Mouse (Mus musculus): ENCODE results near the gene Nr1d1. TPM values are rescaled to one million over a fixed set of nuclear protein-coding genes. Genes with fewer than 3 reads are reported as not detected.

Gene Nr1d1
- polyA plus RNA-seq, 1 experiment from 2014 or later, result 2.7 TPM

DNA sequence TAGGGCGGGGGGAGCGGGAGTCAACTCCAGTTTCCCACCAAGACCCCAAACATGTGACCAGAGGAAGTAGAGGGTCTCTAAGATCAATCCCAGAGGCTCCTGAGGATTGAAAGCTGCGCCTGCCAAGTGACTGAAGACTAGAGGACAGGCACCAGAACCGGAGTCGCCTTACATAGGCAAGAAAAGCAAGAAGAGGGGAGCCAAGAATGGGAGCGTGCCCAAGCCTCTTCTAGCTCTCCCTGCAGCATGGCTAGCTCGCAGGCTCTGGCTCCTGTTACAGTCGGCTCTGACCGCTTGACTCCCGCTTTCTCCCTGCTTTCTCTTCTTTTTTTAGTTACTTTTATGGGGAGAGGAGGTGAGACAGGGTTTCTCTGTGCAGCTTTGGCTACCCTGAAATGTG is 10.1 kb upstream of the Nr1d1 start:
- Histone ChIP-seq H3K4me1 (replicated peaks; ENCODE audit: control insufficient read depth, insufficient read depth, low read length) (peaks cover 65% of the 10 kb centered on the region), H3K27ac (ENCODE audit: low read depth, low read length) (peak overlapping the region; percentile 59; the same call in 1 of the 2 replicates), H3K4me2 (peak overlapping the region; percentile 53; the same call in 1 of the 2 replicates), H3K36me3 (ENCODE audit: control insufficient read depth, insufficient read depth, low read length) (no peaks in the 10 kb centered on the region), H3K9ac (ENCODE audit: low read depth, low read length) (no peak overlapping the region), H3K9me3 (ENCODE audit: control insufficient read depth, low read length) (no peaks in the 10 kb centered on the region), H3K27me3 (replicated peaks; ENCODE audit: control insufficient read depth, insufficient read depth, low read length) (no peaks in the 10 kb centered on the region), H3K4me3 (ENCODE audit: low read depth, low read length) (no peak overlapping the region)
- WGBS, result 65% methylated on average over 10 of the region's 10 CpGs
- ATAC-seq (replicated peaks; ENCODE audit: low FRiP score) (no peak), DNase-seq (ENCODE audit: low spot score) (no peak)

DNA sequence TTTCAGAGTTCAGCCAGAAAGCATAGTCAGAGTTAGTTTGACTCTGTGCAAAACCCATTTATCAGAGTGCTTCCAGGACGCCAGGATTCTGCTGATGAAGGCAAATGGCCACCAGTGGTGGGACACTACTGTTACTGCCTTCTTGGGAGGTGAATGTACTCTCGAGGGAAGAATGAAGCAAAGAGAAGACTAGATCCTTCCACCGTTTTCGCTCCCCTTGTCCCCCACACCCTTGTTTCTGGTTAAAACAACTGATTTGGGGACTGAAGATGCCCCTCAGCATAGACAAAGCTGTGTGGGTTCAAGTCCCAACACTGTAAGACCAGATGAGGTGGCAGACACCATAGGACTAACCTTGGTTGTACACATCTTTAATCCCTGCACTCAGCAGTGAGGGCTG is 9.0 kb upstream of the Nr1d1 start:
- no peak overlapping the region for H3K9ac ChIP-seq (ENCODE audit: low read depth, low read length)
- peaks cover 60% of the 10 kb centered on the region for H3K4me1 ChIP-seq (replicated peaks; ENCODE audit: control insufficient read depth, insufficient read depth, low read length)
- DNase-seq (ENCODE audit: low spot score) (no peak), ATAC-seq (replicated peaks; ENCODE audit: low FRiP score) (no peak)
- H3K4me3 ChIP-seq (ENCODE audit: low read depth, low read length), result no peak overlapping the region
- 68% methylated on average over 4 of the region's 4 CpGs for WGBS
- no peaks in the 10 kb centered on the region for H3K36me3 ChIP-seq (ENCODE audit: control insufficient read depth, insufficient read depth, low read length)
- H3K27ac ChIP-seq (ENCODE audit: low read depth, low read length), result no peak overlapping the region; the same call in 1 of the 2 replicates
- H3K27me3 ChIP-seq (replicated peaks; ENCODE audit: control insufficient read depth, insufficient read depth, low read length), result no peaks in the 10 kb centered on the region
- no peaks in the 10 kb centered on the region for H3K9me3 ChIP-seq (ENCODE audit: control insufficient read depth, low read length)
- peak overlapping the region; percentile 84 for H3K4me2 ChIP-seq

DNA sequence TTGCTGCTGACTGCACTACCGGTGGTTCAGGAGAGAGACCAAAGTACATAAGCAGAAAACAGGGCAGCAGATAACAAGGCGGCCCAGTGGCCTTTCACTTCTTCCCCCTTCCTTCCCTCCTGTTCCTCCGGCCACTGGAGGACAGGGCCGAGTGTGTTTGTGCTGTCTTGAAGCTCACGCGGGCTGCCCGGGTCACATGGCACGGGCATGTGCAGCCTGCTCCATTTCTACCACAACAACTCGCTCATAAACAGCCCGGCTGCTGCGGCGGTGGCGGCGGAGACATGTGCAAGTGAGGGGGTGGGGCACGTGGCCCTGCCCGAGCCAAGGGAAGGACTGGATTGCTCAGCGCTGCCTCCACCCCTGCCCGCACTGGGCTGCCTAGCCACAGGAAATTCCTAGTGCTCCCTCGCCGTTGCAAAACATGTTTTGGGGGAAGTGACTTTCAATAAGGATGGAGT is 8.1 kb upstream of the Nr1d1 start:
- WGBS, result 1% methylated on average over 20 of the region's 20 CpGs
- H3K4me3 ChIP-seq (ENCODE audit: low read depth, low read length), result peak overlapping the region; percentile 54

GRCm38 (mm10) chr11:98782651-98783235 is 7.6 kb upstream of the Nr1d1 start:
- 8% methylated on average over 17 of the region's 17 CpGs for WGBS
- H3K4me3 ChIP-seq (ENCODE audit: low read depth, low read length), result peak overlapping the region; percentile 54
- H3K9ac ChIP-seq (ENCODE audit: low read depth, low read length), result peak overlapping the region; percentile 76
- no peak for ATAC-seq (replicated peaks; ENCODE audit: low FRiP score)
- no peaks in the 10 kb centered on the region for H3K9me3 ChIP-seq (ENCODE audit: control insufficient read depth, low read length)
- H3K36me3 ChIP-seq (ENCODE audit: control insufficient read depth, insufficient read depth, low read length), result no peaks in the 10 kb centered on the region
- DNase-seq (ENCODE audit: low spot score), result no peak
- H3K27ac ChIP-seq (ENCODE audit: low read depth, low read length), result peak overlapping the region; percentile 93
- peaks cover 55% of the 10 kb centered on the region for H3K4me1 ChIP-seq (replicated peaks; ENCODE audit: control insufficient read depth, insufficient read depth, low read length)
- H3K27me3 ChIP-seq (replicated peaks; ENCODE audit: control insufficient read depth, insufficient read depth, low read length), result no peaks in the 10 kb centered on the region
- peak overlapping the region; percentile 84 for H3K4me2 ChIP-seq

More for the DNA sequence above, 8.1 kb upstream of the Nr1d1 start:
- Histone ChIP-seq H3K9me3 (ENCODE audit: control insufficient read depth, low read length) (no peaks in the 10 kb centered on the region), H3K9ac (ENCODE audit: low read depth, low read length) (peak overlapping the region; percentile 76), H3K36me3 (ENCODE audit: control insufficient read depth, insufficient read depth, low read length) (no peaks in the 10 kb centered on the region), H3K4me1 (replicated peaks; ENCODE audit: control insufficient read depth, insufficient read depth, low read length) (peaks cover 57% of the 10 kb centered on the region), H3K27ac (ENCODE audit: low read depth, low read length) (peak overlapping the region; percentile 93), H3K27me3 (replicated peaks; ENCODE audit: control insufficient read depth, insufficient read depth, low read length) (no peaks in the 10 kb centered on the region), H3K4me2 (peak overlapping the region; percentile 84)
- peak; percentile 73 for ATAC-seq (replicated peaks; ENCODE audit: low FRiP score)
- peak; percentile 83 for DNase-seq (ENCODE audit: low spot score)

GRCm38 (mm10) chr11:98781851-98782512 is 6.8 kb upstream of the Nr1d1 start:
- Histone ChIP-seq H3K9ac (ENCODE audit: low read depth, low read length) (no peak overlapping the region), H3K9me3 (ENCODE audit: control insufficient read depth, low read length) (no peaks in the 10 kb centered on the region), H3K4me2 (peak overlapping the region; percentile 84), H3K27me3 (replicated peaks; ENCODE audit: control insufficient read depth, insufficient read depth, low read length) (no peaks in the 10 kb centered on the region), H3K36me3 (ENCODE audit: control insufficient read depth, insufficient read depth, low read length) (no peaks in the 10 kb centered on the region), H3K4me3 (ENCODE audit: low read depth, low read length) (no peak overlapping the region), H3K4me1 (replicated peaks; ENCODE audit: control insufficient read depth, insufficient read depth, low read length) (peaks cover 58% of the 10 kb centered on the region), H3K27ac (ENCODE audit: low read depth, low read length) (peak overlapping the region; percentile 93)
- ATAC-seq (replicated peaks; ENCODE audit: low FRiP score) (no peak), DNase-seq (ENCODE audit: low spot score) (no peak)
- WGBS, result 26% methylated on average over 14 of the region's 14 CpGs

GRCm38 (mm10) chr11:98777888-98778287 is 2.8 kb upstream of the Nr1d1 start:
- Histone ChIP-seq H3K27me3 (replicated peaks; ENCODE audit: control insufficient read depth, insufficient read depth, low read length) (no peaks in the 10 kb centered on the region), H3K36me3 (ENCODE audit: control insufficient read depth, insufficient read depth, low read length) (no peaks in the 10 kb centered on the region), H3K9ac (ENCODE audit: low read depth, low read length) (no peak overlapping the region), H3K4me1 (replicated peaks; ENCODE audit: control insufficient read depth, insufficient read depth, low read length) (peaks cover 60% of the 10 kb centered on the region), H3K4me2 (no peak overlapping the region), H3K27ac (ENCODE audit: low read depth, low read length) (peak overlapping the region; percentile 33; the same call in 1 of the 2 replicates), H3K9me3 (ENCODE audit: control insufficient read depth, low read length) (no peaks in the 10 kb centered on the region), H3K4me3 (ENCODE audit: low read depth, low read length) (no peak overlapping the region)
- ATAC-seq (replicated peaks; ENCODE audit: low FRiP score) (no peak), DNase-seq (ENCODE audit: low spot score) (no peak)

- no peak overlapping the region for H3K4me3 ChIP-seq (ENCODE audit: low read depth, low read length)
- no peak for DNase-seq (ENCODE audit: low spot score)
Measured at GRCm38 (mm10) chr11:98776843-98777590, 1.9 kb upstream of the Nr1d1 start.

GRCm38 (mm10) chr11:98776052-98776764 is 1.1 kb upstream of the Nr1d1 start:
- DNase-seq (ENCODE audit: low spot score) (no peak), ATAC-seq (replicated peaks; ENCODE audit: low FRiP score) (no peak)
- Histone ChIP-seq H3K4me3 (ENCODE audit: low read depth, low read length) (peak overlapping the region; percentile 50), H3K27me3 (replicated peaks; ENCODE audit: control insufficient read depth, insufficient read depth, low read length) (no peaks in the 10 kb centered on the region), H3K36me3 (ENCODE audit: control insufficient read depth, insufficient read depth, low read length) (0 out of 2 replicates have a peak, but pooled peaks cover 2% of the 10 kb centered on the region), H3K9ac (ENCODE audit: low read depth, low read length) (peak overlapping the region; percentile 49), H3K27ac (ENCODE audit: low read depth, low read length) (peak overlapping the region; percentile 65), H3K9me3 (ENCODE audit: control insufficient read depth, low read length) (no peaks in the 10 kb centered on the region), H3K4me1 (replicated peaks; ENCODE audit: control insufficient read depth, insufficient read depth, low read length) (peaks cover 58% of the 10 kb centered on the region), H3K4me2 (peak overlapping the region; percentile 81)
- WGBS, result 38% methylated on average over 12 of the region's 12 CpGs

More at GRCm38 (mm10) chr11:98776843-98777590, 1.9 kb upstream of the Nr1d1 start:
- Histone ChIP-seq H3K27me3 (replicated peaks; ENCODE audit: control insufficient read depth, insufficient read depth, low read length) (no peaks in the 10 kb centered on the region), H3K27ac (ENCODE audit: low read depth, low read length) (peak overlapping the region; percentile 65), H3K4me2 (peak overlapping the region; percentile 81), H3K9me3 (ENCODE audit: control insufficient read depth, low read length) (no peaks in the 10 kb centered on the region), H3K4me1 (replicated peaks; ENCODE audit: control insufficient read depth, insufficient read depth, low read length) (peaks cover 60% of the 10 kb centered on the region), H3K9ac (ENCODE audit: low read depth, low read length) (peak overlapping the region; percentile 32; the same call in 1 of the 2 replicates), H3K36me3 (ENCODE audit: control insufficient read depth, insufficient read depth, low read length) (no peaks in the 10 kb centered on the region)
- ATAC-seq (replicated peaks; ENCODE audit: low FRiP score), result no peak; the same call in 1 of the 2 replicates
- WGBS, result 6% methylated on average over 9 of the region's 9 CpGs

All from liver, embryonic 11.5 days (tissue).